Mouse (Mus musculus): ENCODE measurements around the gene Dram1. TPM values are rescaled to one million over a fixed set of nuclear protein-coding genes. Genes with fewer than 3 reads are reported as not detected.

Dram1 gene
- total RNA-seq, 2 experiments from 2014 or later = 2.9 to 4.2 TPM

- no peak for DNase-seq
Observed at GRCm38 (mm10) chr10:88287261-88287660, 91.6 kb downstream of the Dram1 start.

DNA sequence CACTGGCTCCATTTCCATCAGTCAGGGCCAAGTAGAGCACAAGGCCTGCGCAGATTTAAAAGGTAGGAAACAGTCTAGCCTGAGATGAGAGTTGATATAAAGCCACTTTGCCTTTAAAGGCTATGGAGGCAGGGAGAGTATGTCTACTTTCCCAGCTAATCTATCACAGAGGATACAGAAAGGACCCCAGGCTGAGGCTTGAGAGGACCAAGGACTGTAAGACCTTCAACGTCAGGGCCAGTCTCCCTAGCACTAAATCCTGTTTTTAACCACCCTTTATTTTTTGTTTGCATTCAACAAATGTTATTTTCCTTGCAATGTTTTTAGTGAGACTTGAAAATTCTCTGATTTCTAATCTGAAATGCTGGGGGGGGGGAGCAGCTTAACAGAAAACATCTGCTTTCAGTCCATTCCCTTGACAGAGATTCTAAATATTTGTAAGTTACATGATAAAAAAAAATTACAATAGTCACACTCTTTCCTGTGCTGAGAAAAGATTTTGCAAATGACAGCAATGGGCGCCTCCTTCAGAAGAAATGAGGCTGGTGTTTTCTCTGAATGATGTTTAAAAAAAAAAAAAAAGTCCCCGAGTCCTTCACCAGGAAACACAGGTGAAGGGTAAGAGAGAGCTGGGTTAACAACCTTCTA is 94.4 kb downstream of the Dram1 start:
- DNase-seq = no peak

- no peak for DNase-seq
Observed at GRCm38 (mm10) chr10:88281699-88282098, 97.2 kb downstream of the Dram1 start.

DNA sequence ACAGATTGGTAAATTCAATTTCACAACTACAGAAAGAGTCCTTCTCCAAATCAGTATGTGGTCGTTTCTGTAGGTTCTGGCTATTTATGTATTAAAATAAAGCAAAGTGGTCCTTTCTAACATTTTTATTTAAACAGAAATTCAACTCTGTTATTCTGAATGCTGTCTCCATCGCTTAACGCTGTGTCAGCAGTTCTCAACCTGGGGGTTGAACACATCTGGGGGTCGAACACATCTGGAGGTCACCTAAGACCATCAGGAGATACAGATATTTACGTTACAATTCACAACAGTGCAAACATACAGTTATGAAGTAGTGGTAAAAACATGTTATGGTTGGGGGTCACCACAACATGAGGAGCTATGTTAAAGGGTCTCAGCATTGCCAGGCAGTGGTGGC is 104.8 kb downstream of the Dram1 start:
- no peak for DNase-seq

Other genes with a start within 250 kb of the Dram1 start
- gene Parpbp, start 232.1 kb downstream of the Dram1 start, total RNA-seq (2021) = under 1 TPM; 0.17 to 0.28 TPM
- 1 to 10 TPM; 6.8 to 8.0 TPM for gene Nup37, start 232.1 kb downstream of the Dram1 start, total RNA-seq (2021)
- 10 to 100 TPM; 32.5 to 34.5 TPM for gene Washc3, start 178.0 kb downstream of the Dram1 start, total RNA-seq (2021)
- 10 to 100 TPM; 25.5 to 25.9 TPM for gene Gnptab, start 52 bp upstream of the Dram1 start, total RNA-seq (2021)
- gene Sycp3, start 80.5 kb upstream of the Dram1 start, total RNA-seq (2021) = under 1 TPM in 1 of 2 experiments, not detected in 1; 0.41 TPM
- gene Chpt1, start 125.0 kb upstream of the Dram1 start, total RNA-seq (2021) = 100 to 1,000 TPM; 329 to 344 TPM
- gene Mybpc1, start 226.1 kb upstream of the Dram1 start, total RNA-seq (2021) = under 1 TPM; 0.37 to 0.75 TPM